Mouse (Mus musculus) CH12F3 (cell line): ENCODE data around the gene Ankrd11.

Experiments used
- in situ Hi-C: fragments of 300-500 bp; cut with MboI; formaldehyde crosslinking; loops from 2 replicates; pipeline ENCODE4 v1.14.3; 2020; ENCODE audit warnings: low sequenced_read_pairs

Gene Ankrd11

DNA sequence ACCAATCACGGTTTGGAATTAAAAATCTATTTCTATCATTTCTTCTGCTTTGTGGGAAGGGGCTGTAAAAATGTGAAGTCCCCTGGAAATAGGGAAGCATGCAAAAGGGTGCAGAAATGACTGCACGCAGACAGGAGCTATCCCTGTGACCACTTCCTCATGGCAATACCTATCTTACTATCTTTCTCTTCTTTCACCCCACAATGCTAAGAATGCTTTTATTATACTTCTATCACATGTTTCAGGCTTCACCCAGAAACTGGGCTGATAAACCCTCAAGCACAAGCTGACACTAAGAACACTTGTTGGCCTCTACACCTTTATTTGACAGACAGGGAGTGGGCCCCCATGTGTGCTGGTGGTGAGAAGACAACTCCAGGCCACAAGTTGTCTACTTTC lies 109.5 kb downstream of the Ankrd11 start:
- in situ Hi-C loops, result no loop called here

DNA sequence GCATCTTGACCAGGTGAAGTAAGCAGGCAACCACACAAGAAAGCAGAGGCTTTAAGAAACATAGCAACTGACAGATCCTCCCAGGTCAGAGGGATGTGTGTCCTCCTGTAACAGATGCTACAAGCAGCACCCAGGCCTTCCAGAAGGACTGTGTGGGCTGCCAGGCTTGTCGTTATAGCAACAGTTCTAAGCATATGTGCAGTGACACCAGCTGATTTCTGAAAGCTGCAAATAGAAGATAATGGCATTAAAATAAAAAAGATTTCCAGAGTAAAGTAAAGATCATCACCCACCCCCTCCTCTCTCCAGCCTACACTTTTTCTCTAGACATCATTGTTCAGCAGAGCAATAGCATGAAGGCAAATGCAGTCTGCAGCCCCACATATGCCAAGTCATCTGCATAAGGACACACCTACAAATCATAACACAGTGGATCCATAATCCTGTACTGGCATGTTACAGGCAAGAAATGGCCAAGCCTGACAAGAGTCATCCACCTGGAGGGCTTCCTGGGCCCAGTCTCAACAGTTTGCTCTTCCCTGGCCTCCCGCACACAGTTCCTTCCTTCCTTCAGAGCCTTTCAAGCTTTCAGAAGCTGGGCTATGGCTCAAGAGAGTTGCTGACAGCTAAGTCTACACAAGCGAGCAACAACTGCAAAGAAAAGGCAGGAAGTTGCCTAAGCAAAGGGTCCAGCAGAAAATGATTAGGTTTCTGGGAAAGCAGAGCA lies 110.1 kb downstream of the Ankrd11 start:
- in situ Hi-C loops, result no loop called here

DNA sequence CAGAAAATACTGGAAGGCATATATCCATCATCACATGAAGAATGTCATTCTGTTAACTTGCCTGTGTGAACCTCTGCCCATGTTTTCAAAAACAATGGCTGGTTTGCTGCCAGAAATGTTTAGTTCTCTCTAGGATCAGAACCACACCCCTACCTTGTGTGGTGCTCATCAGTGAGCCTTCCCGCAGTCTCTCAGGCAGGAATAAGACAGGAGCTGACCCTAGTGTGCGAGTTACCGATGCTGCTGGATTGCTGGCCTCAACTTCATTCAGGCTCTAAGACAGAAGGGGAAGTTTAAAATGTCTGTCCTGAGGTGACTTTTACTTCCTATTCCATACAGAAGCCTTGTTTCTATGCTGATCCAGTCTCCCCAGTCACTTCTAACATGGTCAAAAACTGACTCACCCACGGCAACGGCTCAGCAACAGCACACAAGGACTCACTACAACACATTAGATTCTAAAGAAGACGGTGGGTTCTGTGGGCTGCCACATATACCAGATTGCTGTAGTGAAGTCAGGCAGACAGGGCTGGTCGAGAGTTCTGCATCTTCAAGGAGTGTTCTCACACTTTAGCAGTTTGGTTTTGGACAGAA lies 113.3 kb downstream of the Ankrd11 start:
- in situ Hi-C loops, result no loop called here

GRCm38 (mm10) chr8:122927841-122928240 lies 114.2 kb downstream of the Ankrd11 start:
- in situ Hi-C loops, result no loop called here

DNA sequence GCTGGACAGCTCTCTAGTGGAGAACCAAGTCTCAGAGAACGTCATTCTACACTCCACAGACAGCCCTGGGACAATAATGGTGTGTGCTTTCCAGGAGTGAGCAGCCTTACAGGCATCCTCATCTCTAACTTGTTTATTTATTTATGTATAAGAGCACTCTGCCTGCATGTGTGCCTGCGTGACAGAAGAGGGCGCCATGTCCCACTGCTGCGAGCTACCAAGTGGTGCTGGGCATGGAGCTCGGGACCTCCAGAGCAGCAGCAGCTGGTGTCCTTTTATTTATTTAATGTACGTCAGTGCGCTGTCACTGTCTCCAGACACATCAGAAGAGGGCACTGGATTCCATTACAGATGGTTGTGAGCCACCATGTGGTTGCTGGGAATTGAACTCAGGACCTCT lies 115.3 kb downstream of the Ankrd11 start:
- in situ Hi-C loops, result no loop called here

DNA sequence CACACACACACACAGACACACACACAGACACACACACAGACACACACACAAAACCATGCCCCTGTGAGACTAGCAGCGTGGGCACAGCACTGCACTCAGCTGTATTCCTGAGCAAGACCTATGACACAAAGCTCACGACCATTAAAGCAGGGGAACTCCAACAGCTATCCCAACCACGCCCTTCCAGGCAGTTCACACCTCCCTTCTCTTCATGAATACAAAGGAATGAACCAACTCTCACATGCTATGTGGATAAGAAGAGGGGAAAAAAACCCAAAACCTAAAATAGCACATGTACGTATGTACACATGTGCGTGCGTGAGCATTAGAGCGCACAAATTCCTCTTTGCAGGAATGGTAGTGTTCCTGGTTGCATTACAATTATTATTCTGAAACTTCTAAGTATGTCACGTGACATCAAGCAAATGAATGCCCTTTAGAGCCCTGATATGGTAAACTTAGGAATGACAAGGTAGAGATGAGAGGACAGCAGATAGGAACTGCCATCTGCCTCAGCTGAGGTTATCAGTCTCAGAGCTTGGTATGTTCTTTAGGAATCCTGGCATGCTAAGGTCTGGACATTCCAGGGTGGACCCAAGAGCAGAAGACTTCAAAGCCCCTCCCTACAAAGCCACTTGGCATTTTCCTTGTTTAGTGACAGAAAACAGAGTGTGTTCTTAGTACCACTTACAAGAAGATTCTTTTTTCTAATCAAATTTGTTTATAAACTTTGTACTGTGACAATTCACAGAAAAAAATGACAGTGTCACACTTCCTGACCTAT lies 115.9 kb downstream of the Ankrd11 start:
- in situ Hi-C loops, result no loop called here

GRCm38 (mm10) chr8:122924091-122924490 lies 118.0 kb downstream of the Ankrd11 start:
- in situ Hi-C loops, result no loop called here

- in situ Hi-C loops, result no loop called here
Observed at GRCm38 (mm10) chr8:122923431-122924090, 118.5 kb downstream of the Ankrd11 start.

DNA sequence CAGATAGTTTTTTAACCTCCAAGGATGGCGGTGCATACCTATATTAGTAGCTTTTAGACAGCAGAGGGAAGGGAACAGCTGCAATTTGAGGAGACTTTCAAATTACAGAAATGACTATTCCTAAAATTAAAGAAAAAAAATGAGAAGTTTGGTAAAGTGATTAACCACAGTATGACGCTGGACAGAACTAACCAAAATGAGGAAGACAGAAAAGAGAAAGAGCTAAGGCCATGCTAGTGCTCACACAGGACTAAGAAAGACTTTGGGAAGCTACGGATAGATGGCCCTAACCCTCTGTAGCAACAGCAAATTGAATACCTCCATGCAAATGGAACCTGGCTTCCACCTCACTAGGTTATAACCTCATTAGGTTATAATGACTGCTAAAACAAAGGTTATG lies 119.1 kb downstream of the Ankrd11 start:
- in situ Hi-C loops, result no loop called here

DNA sequence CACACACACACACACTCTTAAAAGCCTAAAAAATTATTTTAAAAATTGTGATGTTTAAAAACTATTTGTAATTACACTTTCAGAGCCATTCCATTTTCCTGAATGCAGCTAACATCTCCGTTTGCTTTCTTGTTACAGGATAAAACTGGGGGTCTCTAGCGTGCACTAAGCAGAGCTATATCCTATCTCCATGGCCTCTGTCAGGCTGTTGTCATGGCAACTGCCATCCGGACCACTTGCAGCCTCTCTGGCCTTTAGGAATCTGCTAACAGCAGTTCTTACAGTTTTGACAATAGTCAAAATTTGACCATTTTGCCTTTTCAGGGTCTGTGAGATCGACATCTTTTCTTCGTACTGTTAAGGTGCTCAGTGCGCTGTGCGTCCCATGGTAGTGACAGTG lies 121.2 kb downstream of the Ankrd11 start:
- in situ Hi-C loops, result no loop called here

- in situ Hi-C loops, result no loop called here
Observed at GRCm38 (mm10) chr8:122918438-122919107, 123.5 kb downstream of the Ankrd11 start.

DNA sequence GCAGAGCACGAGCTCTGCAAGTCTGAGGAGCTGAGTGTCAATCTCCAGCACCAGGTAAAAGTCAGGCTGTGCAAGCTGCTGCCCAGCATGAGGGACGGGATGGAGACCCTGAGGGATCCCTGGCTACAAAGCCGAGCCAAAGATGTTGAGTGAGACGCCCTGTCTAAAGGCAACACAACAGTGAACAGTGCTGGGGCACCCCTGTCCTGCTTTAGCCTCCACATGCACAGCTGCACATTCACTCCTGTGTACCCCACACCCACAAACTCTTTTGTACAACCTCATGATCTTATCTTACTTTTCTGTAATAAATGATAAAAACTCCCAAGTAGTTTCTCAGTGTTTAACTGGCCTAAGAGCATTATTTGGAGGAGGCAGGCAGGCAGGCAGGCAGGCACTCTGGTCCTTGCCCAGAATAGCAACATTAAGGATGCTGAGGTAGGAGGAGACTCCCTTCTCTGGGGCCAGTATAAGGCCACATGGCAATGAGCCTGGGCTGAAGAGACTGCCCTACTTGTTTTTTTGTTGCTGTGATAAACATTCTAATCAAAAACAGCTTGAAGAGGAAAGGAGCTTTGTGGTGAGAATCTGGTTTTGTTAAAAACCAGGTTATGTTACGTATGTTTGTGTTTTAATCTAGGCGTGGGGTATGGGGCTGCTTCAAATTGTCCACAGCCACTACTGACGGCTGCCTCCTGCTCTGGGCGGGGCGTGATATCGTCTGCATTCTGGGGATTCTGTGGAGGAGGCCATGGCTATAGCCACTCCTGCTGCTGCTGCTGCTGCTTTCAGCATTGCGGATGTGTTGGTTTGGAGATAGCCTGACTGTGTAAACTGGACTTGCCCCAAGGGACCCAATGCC lies 124.3 kb downstream of the Ankrd11 start:
- in situ Hi-C loops, result no loop called here

- in situ Hi-C loops, result no loop called here
Observed at GRCm38 (mm10) chr8:122916766-122917165, 125.3 kb downstream of the Ankrd11 start.

DNA sequence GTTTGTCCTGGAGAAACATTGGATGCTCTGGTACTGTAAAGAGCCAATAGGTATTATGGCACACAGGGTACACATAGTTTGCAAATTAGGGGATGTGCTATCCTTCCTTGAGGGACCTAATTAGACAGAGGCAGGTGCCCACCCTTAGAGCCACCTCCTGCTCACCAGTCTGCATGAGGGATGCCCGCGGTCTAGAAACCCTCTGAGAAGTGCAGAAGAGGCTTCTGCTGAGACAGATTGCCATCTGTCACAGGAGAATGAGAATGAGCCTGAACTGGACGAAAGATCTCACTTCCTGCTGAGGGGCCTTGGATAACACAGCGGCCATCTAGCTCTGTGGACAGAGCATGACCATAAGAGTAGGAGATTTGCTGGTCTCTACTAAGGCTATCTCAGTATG lies 129.2 kb downstream of the Ankrd11 start:
- in situ Hi-C loops, result no loop called here

GRCm38 (mm10) chr8:122912150-122912549 lies 129.9 kb downstream of the Ankrd11 start:
- in situ Hi-C loops, result no loop called here

- in situ Hi-C loops, result loop anchor here (10.0 kb wide), 1 partner anchor 288 kb away; no protein-coding TSS in a partner anchor
Observed at GRCm38 (mm10) chr8:122906463-122907021, 135.5 kb downstream of the Ankrd11 start.

DNA sequence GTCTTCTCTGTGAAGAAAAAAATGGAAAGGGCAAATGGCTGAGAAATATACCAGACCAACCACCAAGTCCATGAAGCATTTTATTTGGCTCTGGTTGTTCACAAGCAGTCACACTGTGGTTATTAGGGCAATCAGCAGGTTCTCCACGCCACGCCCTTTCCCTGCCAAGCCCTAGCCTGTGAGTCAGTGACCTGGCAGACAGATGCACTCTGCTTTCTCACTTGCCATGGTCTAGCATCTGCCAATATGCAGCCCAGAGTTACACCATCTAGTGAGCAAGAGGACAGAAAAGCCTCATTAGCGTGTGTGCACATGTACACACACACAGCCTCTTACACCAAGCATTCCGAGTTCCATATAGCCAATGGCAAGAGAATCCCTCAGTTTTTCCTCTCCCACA lies 136.7 kb downstream of the Ankrd11 start:
- in situ Hi-C loops, result loop anchor here (10.0 kb wide), 1 partner anchor 289 kb away; no protein-coding TSS in a partner anchor

DNA sequence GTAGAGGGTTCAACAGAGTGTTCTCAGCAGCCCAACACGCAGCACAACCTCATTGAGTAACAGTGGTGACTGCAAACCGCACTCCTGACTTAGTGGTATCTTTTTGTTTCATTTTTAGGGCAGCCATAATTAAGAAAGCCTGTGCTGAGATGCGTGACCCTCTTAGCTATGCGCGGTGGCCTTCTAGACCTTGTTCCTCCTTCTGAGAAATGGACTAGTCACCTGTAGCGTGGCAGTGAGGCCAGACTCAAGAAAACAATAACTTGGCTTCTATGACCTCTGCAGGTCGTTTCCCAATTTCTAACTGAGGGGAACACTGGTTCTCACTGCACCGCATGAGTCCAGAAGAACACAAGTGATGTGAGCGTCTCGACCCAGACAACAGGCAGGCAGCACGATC lies 137.6 kb downstream of the Ankrd11 start:
- in situ Hi-C loops, result loop anchor here (10.0 kb wide), 1 partner anchor 290 kb away; no protein-coding TSS in a partner anchor

DNA sequence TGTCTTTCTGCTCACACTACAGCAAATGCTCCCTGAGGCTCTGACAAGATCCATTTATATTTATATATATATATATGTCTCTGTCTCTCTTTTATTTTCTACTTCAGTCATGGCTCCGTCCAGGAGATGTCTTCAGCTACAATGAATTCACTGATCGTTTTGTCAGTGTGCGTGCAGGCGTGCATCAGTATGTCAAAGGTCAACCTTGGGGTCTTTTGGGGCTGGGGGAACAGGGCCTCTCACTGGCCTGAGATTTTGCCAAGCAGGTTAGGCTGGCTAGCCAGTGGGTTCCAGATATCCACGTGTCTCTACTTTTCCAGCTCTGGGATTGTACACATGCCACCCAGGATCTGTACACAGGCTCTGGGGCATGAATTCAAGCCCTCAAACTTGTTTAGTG lies 139.1 kb downstream of the Ankrd11 start:
- in situ Hi-C loops, result loop anchor here (10.0 kb wide), 1 partner anchor 292 kb away; no protein-coding TSS in a partner anchor
